ENCODE assay signal across 13 mouse cellular contexts in the genomic region with DNA sequence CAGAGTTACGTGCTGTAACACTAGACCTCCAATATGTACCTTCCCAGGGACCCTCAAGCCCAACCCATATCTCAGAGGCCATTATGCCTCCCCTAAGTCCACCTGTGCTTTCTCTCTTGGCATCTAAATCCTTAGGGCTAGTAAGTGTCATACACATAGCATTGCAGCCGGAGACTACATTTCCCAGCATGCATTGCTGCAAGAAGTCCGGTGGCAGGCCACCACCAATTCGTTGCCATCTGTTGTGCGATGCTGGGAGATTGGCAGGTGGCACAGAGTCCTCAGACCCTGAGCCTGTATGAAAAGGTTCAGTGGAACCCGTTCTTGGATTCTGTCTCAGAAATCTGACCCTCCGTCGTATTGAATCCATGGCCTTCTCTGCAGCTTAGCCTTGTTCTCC. TPM values are rescaled to one million over a fixed set of nuclear protein-coding genes. Genes with fewer than 3 reads are reported as not detected.
DNase-seq lines count a peak whose midpoint lies in the region; ATAC-seq and TF ChIP-seq lines count a peak whose summit lies in the region.
"Had no signal": no experiment of that assay in that cellular context is flagged by ENCODE, and none has a peak within 500 bp of the region (broad histone marks: within the 10 kb centered on the region; RNA-seq: fewer than 3 reads in every experiment).

No protein-coding gene starts in this region.

- intact Hi-C loops in heart, postnatal 25 days (cut with DNase I): no loop called here

- H3K79me2 ChIP-seq in MEL (ENCODE audit: control insufficient read depth, insufficient read depth, low read length, poor library complexity): no peaks in the 10 kb centered on the region

- no peak for TF ChIP-seq CTCF in lung, postnatal 0 days (IDR thresholded peaks at IDR 0.05)
- no peak for TF ChIP-seq CTCF in MEL (IDR thresholded peaks at IDR 0.05 in 2 of 3, conservative IDR thresholded peaks at IDR 0.05 in 1 of 3; ENCODE audit: control insufficient read depth in 1 of 3, insufficient read depth in 1 of 3, low read depth in 2 of 3, low read length in 3 of 3, poor library complexity in 1 of 3, severe bottlenecking in 1 of 3)
- TF ChIP-seq CTCF in cerebellum, adult 2 months (IDR thresholded peaks at IDR 0.05; ENCODE audit: borderline replicate concordance, insufficient read depth, low read depth, low read length): no peak

- no peaks in the 10 kb centered on the region for H3K9me3 ChIP-seq in lung, postnatal 0 days (ENCODE audit: low read length)
- no peaks in the 10 kb centered on the region for H3K9me3 ChIP-seq in MEL (replicated peaks; ENCODE audit: insufficient read depth, low read length)

- ATAC-seq in lung, postnatal 0 days: no peak

- WGBS in lung, postnatal 0 days: 73% methylated on average over 8 of the region's 8 CpGs
- WGBS in cerebellum, adult 2 months: 32% methylated on average over 8 of the region's 8 CpGs

- TF ChIP-seq RAD21 in MEL (IDR thresholded peaks at IDR 0.05; ENCODE audit: low read depth, low read length): no peak

- peak; percentile 28 for DNase-seq in lung, postnatal 36 days
- DNase-seq in lung, postnatal 0 days (ENCODE audit: low spot score): no peak
- no peak for DNase-seq in MEL (ENCODE audit: low read depth, low spot score)
- DNase-seq in cerebellum, adult 2 months: peak; percentile 51 to 63
- DNase-seq in retina, postnatal 1 day: peak; percentile 71
- no peak for DNase-seq in ovary, postnatal 36 days (ENCODE audit: low spot score)
- no peak for DNase-seq in heart, postnatal 25 days (ENCODE audit: low spot score)
- DNase-seq: adrenal gland, adult 2 months; gastrocnemius, postnatal 36 days had no signal

- no peak overlapping the region for H3K4me2 ChIP-seq in lung, postnatal 0 days (replicated peaks; ENCODE audit: low read depth, low read length)

- H3K9ac ChIP-seq in lung, postnatal 0 days (replicated peaks; ENCODE audit: low read depth): no peak overlapping the region
- no peak overlapping the region for H3K9ac ChIP-seq in MEL (ENCODE audit: control insufficient read depth, low read depth, low read length, poor library complexity, severe bottlenecking)

- H3K27ac ChIP-seq in lung, postnatal 0 days (ENCODE audit: low read length): no peak overlapping the region
- no peak overlapping the region for H3K27ac ChIP-seq in MEL (ENCODE audit: control insufficient read depth, low read depth, low read length)
- H3K27ac ChIP-seq in cerebellum, adult 2 months (ENCODE audit: insufficient read depth, low read length): no peak overlapping the region
- H3K27ac ChIP-seq: kidney, postnatal 0 days had no signal

- no peaks in the 10 kb centered on the region for H3K27me3 ChIP-seq in lung, postnatal 0 days (replicated peaks; ENCODE audit: insufficient read depth, low read length)
- no peaks in the 10 kb centered on the region for H3K27me3 ChIP-seq in MEL (ENCODE audit: control insufficient read depth in 1 of 2, insufficient read depth in 2 of 2, low read length in 2 of 2)
- H3K27me3 ChIP-seq in cerebellum, adult 2 months (ENCODE audit: control insufficient read depth, insufficient read depth, low read length): no peaks in the 10 kb centered on the region

- TF ChIP-seq POLR2A in MEL (IDR thresholded peaks at IDR 0.05; ENCODE audit: control insufficient read depth in 1 of 2, insufficient read depth in 1 of 2, low read depth in 1 of 2, low read length in 2 of 2, poor library complexity in 1 of 2): no peak
- TF ChIP-seq POLR2A in cerebellum, adult 2 months (IDR thresholded peaks at IDR 0.05; ENCODE audit: borderline replicate concordance, insufficient read depth, low read length): no peak

- TF ChIP-seq EP300 in lung, postnatal 0 days (IDR thresholded peaks at IDR 0.05): no peak
- no peak for TF ChIP-seq EP300 in MEL (IDR thresholded peaks at IDR 0.05; ENCODE audit: low read depth in 1 of 2, low read length in 2 of 2)

- H3K4me3 ChIP-seq in lung, postnatal 0 days (ENCODE audit: low read depth, low read length): no peak overlapping the region
- H3K4me3 ChIP-seq in MEL (ENCODE audit: control insufficient read depth in 1 of 2, insufficient read depth in 1 of 2, low read depth in 2 of 2, low read length in 2 of 2): no peak overlapping the region
- no peak overlapping the region for H3K4me3 ChIP-seq in cerebellum, adult 2 months (replicated peaks; ENCODE audit: insufficient read depth, low read depth, low read length)
- H3K4me3 ChIP-seq: myocyte had no signal

- H3K4me1 ChIP-seq in lung, postnatal 0 days (ENCODE audit: insufficient read depth, low read depth, low read length): no peaks in the 10 kb centered on the region
- H3K4me1 ChIP-seq in MEL (ENCODE audit: control insufficient read depth in 1 of 2, insufficient read depth in 2 of 2, low read length in 2 of 2): no peaks in the 10 kb centered on the region
- H3K4me1 ChIP-seq in cerebellum, adult 2 months (ENCODE audit: control insufficient read depth, insufficient read depth, low read length): no peaks in the 10 kb centered on the region

- peaks cover 72% of the 10 kb centered on the region for H3K36me3 ChIP-seq in lung, postnatal 0 days (ENCODE audit: insufficient read depth, low read length)
- H3K36me3 ChIP-seq in MEL (ENCODE audit: control insufficient read depth in 1 of 2, insufficient read depth in 2 of 2, low read length in 2 of 2): peaks cover 0 to 7% of the 10 kb centered on the region in 2 experiments; a peak in 2 of 4 replicates

TF ChIP-seq in MEL, 35 proteins besides CTCF, POLR2A, EP300 and RAD21:
- TF ChIP-seq ZKSCAN1 (IDR thresholded peaks at IDR 0.05; ENCODE audit: low read depth, low read length): no peak
- TF ChIP-seq HCFC1 (IDR thresholded peaks at IDR 0.05; ENCODE audit: low read depth, low read length): peak; percentile 78
TF ChIP-seq in MEL: peak in this region for 1.

RNA-seq across cellular contexts. Expression of a gene that starts 25.1 kb away (rescaled TPM):
- 34.0 and 42.4 TPM in 2 replicates for polyA plus RNA-seq in lung, postnatal 0 days (2015; fragmentation: Nextera tagmentation; extraction: Ambion mirVana)
- not detected in 2 replicates for total RNA-seq in MEL (2012; rRNA removed)
- not detected for polyA plus RNA-seq in MEL (2012; ENCODE audit: insufficient read depth in 1 of 2, insufficient read length in 2 of 2, low read depth in 1 of 2, low replicate concordance in 2 of 2, missing spikeins in 1 of 2)
- polyA plus RNA-seq in cerebellum, adult 2 months (2012; rRNA removed): 0.08 and 0.11 TPM in 2 replicates
- total RNA-seq in heart, postnatal 25 days (2021): 1,000 to 10,000 TPM; 4,463 to 5,048 TPM
- total RNA-seq: adrenal gland, adult 2 months; layer of hippocampus, postnatal 14 days had no signal

RNA-seq across cellular contexts. Expression of a gene that starts 25.8 kb away (rescaled TPM):
- polyA plus RNA-seq in lung, postnatal 0 days (2015; fragmentation: Nextera tagmentation; extraction: Ambion mirVana): 28.1 and 31.4 TPM in 2 replicates
- total RNA-seq in MEL (2012; rRNA removed): 2.7 and 3.6 TPM in 2 replicates
- polyA plus RNA-seq in MEL (2012; ENCODE audit: insufficient read depth in 1 of 2, insufficient read length in 2 of 2, low read depth in 1 of 2, low replicate concordance in 2 of 2, missing spikeins in 1 of 2): under 1 TPM in 1 of 2 experiments, not detected in 1; 0.42 TPM
- polyA plus RNA-seq in cerebellum, adult 2 months (2012; rRNA removed): 1.7 and 2.1 TPM in 2 replicates
- total RNA-seq in heart, postnatal 25 days (2021): under 1 TPM; 0.23 to 0.31 TPM
- total RNA-seq: megakaryocyte progenitor cell, adult 5-6 weeks had no signal

RNA-seq across cellular contexts. Expression of a gene that starts 28.9 kb away (rescaled TPM):
- polyA plus RNA-seq in lung, postnatal 0 days (2015; fragmentation: Nextera tagmentation; extraction: Ambion mirVana): 7.4 and 7.9 TPM in 2 replicates
- 4.7 TPM in 2 replicates for total RNA-seq in MEL (2012; rRNA removed)
- polyA plus RNA-seq in MEL (2012; ENCODE audit: insufficient read depth in 1 of 2, insufficient read length in 2 of 2, low read depth in 1 of 2, low replicate concordance in 2 of 2, missing spikeins in 1 of 2): 10 to 100 TPM in 1 of 2 experiments, not detected in 1; 18.5 TPM
- 50.3 and 52.8 TPM in 2 replicates for polyA plus RNA-seq in cerebellum, adult 2 months (2012; rRNA removed)
- total RNA-seq in heart, postnatal 25 days (2021): 10 to 100 TPM; 22.3 to 24.3 TPM

RNA-seq across cellular contexts. Expression of a gene that starts 33.4 kb away (rescaled TPM):
- polyA plus RNA-seq in lung, postnatal 0 days (2015; fragmentation: Nextera tagmentation; extraction: Ambion mirVana): 1.1 and 1.4 TPM in 2 replicates
- total RNA-seq in MEL (2012; rRNA removed): 0.08 TPM in 1 of 2 replicates, not detected in the other
- polyA plus RNA-seq in MEL (2012; ENCODE audit: insufficient read depth in 1 of 2, insufficient read length in 2 of 2, low read depth in 1 of 2, low replicate concordance in 2 of 2, missing spikeins in 1 of 2): under 1 TPM in 1 of 2 experiments, not detected in 1; 0.08 TPM
- polyA plus RNA-seq in cerebellum, adult 2 months (2012; rRNA removed): 0.21 and 0.57 TPM in 2 replicates
- total RNA-seq in heart, postnatal 25 days (2021): 1 to 10 TPM; 1.2 to 1.3 TPM
- polyA plus RNA-seq: myocyte had no signal

RNA-seq across cellular contexts. Expression of a gene that starts 47.9 kb away (rescaled TPM):
- polyA plus RNA-seq in lung, postnatal 0 days (2015; fragmentation: Nextera tagmentation; extraction: Ambion mirVana): 8.9 and 9.4 TPM in 2 replicates
- 29.4 and 34.4 TPM in 2 replicates for total RNA-seq in MEL (2012; rRNA removed)
- 10 to 100 TPM in 1 of 2 experiments, not detected in 1; 44.5 TPM for polyA plus RNA-seq in MEL (2012; ENCODE audit: insufficient read depth in 1 of 2, insufficient read length in 2 of 2, low read depth in 1 of 2, low replicate concordance in 2 of 2, missing spikeins in 1 of 2)
- 45.0 and 46.3 TPM in 2 replicates for polyA plus RNA-seq in cerebellum, adult 2 months (2012; rRNA removed)
- 10 to 100 TPM; 10.8 to 12.6 TPM for total RNA-seq in heart, postnatal 25 days (2021)

Comparison
In these comparisons a context has a peak if more than half of its experiments do, and no peak if none do; other contexts are left out.
1. DNase-seq: peak in lung, postnatal 36 days (single experiment), cerebellum, adult 2 months (2 of 2) and retina, postnatal 1 day (single experiment); none in lung, postnatal 0 days (single experiment), MEL (single experiment), ovary, postnatal 36 days (single experiment) and heart, postnatal 25 days (single experiment).
2. RNA of a gene that starts 25.1 kb away (polyA plus RNA-seq): 34.0 to 42.4 TPM in lung, postnatal 0 days; 0.08 to 0.11 TPM in cerebellum, adult 2 months and not detected in MEL; every median in the first group is over 10 times any median in the second.